Mouse (Mus musculus): ENCODE data around the gene 1700018G05Rik. TPM values are rescaled to one million over a fixed set of nuclear protein-coding genes. Genes with fewer than 3 reads are reported as not detected.
"Not testable (repeated sequence)": the region's sequence is repeated elsewhere in the genome, so short reads cannot be mapped to it uniquely, and the experiment has no call there.

1700018G05Rik gene
- not detected for total RNA-seq (2022)

DNA sequence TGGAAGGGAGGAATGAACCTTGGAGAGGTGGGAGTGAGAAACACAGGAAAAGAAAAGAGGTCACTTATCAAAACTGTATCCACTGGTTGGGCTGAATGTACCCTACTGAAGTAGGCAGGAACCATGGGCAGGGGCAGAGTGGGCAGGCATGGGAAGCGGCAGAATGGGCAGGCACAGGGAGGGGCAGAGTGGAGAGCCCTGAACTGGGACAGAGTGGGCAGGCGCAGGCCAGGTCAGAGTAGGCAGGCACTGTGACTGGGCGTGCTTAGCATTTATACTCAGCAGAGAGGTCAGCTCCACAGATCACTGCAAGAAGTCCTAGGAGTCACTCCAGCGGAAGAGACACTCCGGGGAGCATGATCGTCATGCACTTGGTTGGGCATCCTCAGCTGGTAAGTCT, at the start of gene 1700018G05Rik:
Gene 1700018G05Rik, plus strand, starts transcription at position 301 of the 400 bp plus-strand sequence.
- DNase-seq (ENCODE audit: low spot score in 2 of 2) = not testable (repeated sequence)

DNA sequence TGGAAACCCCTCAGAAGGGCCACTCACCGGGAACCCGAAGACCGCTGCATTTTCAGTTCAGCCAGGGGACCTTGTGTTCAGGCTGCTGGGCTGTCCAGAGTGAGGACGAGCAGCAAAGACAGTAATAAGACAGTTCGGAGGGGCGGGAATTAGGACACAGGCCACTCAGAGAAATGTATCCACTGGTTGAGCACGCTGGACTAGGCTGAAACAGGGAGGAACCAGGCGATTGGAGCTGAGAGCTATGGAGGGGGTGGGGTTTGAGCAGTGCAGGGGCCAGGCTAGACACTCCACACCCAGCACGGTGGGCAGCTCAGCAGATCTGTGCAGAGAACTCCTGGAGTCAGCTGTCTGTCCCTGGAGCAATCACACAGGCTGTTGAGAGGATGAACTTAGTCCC, 19.6 kb upstream of the 1700018G05Rik start, which contains the start of the genes Dmrtc1a and 1700011M02Rik:
Gene Dmrtc1a, minus strand, starts transcription at position 101 of the 400 bp plus-strand sequence.
Gene 1700011M02Rik, plus strand, starts transcription at position 319 of the 400 bp plus-strand sequence.
- not testable (repeated sequence) for DNase-seq (ENCODE audit: low spot score in 2 of 2)

DNA sequence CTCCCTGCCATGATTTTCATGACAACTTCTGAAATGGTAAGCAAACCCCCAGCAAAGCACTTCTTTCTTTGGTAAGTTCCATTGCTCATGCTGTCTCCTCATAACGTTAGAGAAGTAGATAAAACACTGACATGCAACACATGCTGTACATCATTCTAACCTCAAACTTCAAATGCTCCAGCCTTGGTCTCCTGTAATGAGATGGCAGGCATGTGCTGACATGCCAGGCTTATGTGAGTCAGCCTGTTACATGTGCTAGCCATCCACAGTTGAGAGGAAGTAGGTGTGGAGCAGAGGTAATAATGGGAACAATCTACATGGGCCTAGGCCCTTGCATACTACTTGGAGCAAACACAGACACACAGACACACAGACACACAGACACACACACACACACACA, 13.3 kb upstream of the 1700018G05Rik start:
- not testable (repeated sequence) for DNase-seq (ENCODE audit: low spot score in 2 of 2)

DNA sequence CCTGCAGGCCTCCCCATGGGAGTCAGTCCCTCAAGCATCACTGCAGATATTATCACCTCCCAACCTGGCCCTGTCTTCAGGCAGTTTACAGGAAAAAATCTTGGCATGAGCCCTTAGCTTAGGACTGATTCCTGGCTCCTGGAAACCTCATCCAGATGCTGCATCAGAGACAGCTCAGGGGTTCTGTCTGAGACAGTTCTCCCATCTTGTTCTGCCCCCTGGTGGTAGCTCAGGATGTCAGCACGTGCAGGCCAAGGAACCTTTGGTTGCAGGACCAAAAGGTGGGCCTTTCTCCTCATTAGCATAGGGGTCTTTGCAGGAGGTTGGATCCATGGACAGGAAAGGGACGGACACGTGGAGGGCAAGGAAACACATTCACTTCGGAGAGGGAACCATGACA, 1.5 kb upstream of the 1700018G05Rik start:
- DNase-seq (ENCODE audit: low spot score in 2 of 2) = peak in 1 of 2 experiments; percentile 10

DNA sequence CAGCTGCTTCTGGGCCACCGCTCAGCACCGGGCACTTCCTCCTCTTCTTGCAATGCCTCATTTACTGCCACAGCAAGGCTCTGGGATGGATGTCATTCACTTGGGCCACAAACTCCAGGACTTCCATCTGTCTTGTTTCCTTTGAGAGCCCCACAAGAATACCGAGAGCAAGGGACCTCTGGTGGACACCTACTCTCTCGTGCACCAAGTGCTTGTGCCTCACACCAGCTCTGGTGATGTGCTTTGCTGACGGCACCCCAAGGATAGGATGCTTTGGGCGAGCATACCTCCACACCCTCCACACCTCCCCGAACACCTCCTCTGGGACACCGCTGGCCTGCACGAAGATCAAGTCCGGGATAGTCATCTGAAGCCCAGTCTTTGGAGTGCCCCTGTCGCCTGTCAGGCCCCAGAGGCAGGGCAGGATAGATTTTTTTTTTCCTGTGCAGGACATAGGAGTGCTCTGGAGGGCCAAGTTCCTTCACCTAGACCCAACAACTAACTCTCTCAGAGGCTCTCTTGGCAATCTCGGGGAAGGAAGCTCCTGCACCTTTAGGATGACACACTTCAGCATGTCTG, 4.9 kb downstream of the 1700018G05Rik start:
- DNase-seq (ENCODE audit: low spot score in 2 of 2) = peak in 1 of 2 experiments; percentile 5

DNA sequence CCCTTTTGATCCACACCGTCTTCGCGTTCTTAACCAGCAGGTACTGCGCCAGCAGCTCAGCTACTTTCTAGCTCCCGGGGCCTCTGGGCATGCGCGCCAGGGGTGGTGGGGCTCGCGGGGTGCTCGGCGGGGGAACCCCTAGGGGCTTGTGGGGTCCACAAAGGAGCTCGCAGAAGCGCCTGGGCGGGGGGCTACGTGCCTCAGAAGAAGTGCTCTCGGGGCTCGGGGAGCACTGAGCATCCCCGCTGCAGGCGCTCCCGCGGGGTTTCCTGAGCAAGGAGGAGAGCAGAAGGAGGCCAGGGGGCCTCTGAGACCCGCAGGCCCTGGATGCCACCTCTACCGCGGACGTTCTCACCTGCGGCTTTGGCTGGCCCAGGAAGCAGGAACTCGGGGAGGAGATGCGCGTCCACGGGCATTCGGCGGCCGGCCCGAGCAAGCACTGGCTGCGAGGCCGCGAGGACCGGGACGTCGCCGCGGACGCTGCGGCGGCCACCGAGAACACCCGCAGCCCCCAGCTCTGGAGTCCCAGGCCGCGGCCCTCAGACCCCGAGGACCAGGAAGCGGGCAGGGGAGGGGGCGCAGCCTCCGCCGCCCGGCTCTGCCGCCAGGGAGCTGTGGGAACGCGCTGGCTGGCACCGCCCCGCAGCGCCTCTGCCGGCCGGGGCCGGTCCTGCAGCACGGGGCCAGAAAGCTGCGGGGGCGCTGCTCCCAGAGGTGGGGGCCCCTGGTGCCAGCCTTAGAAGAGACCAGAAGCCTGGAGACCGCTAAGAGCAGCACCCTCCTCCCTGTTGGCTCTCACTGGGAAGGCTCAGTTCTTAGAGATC, 5.6 kb downstream of the 1700018G05Rik start:
- DNase-seq (ENCODE audit: low spot score in 2 of 2) = peak; percentile 37 to 42

DNA sequence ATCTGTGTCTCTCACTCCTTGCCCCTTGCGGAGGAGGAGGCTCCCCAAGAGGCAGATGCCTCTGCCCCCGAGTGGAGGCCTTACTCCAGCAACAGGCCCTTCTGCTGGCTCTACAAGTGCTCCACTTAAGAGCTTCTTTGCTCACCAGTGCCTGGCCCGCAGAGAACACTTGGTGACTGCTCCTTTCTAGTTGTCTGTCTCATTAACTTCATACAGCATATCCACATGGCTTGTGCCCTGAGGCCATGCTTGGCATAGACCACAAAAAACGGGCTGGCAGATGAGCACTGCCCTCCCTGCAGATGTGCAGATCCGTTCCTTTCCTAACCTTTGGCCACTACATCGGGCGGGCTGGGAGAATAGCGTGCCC, 6.2 kb downstream of the 1700018G05Rik start:
- no peak for DNase-seq (ENCODE audit: low spot score in 2 of 2)

DNA sequence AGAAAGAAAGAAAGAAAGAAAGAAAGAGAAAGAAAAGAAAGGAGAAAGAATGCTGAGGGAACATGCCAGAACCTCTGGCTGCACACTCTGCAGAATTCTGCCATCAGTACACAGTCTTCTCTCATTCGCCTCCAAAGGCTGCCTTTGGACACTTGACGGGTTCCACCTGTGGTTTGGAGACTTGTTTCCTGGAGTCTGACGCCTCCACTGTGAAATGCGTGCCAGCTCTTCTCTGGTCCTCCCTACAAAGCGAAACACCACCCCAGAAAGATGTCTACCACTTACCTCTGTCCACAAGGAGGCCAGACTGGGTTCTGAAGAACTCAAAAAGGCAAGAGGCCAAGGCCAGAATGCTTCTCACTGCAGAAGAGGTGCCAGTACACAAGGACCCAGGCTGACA, 8.6 kb downstream of the 1700018G05Rik start:
- DNase-seq (ENCODE audit: low spot score in 2 of 2) = no peak

DNA sequence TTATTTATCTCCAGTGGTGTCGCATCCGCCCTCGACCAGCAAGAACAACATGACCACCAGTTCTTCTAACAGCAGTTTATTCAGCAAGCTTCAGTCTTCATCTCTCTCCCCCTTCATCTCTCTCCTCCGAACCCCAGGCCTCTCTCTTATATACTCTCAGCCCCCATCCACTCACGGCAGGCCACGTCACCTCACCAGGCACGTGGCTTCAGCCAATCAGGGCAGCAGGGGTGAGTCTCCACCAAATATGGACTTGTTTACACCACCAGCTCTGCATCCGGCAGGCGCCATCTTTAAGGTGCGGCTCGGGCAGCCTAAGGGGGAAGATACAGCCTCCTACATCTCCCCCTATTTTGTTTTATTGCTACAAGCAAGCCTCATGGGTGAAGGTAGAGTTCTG, 22.0 kb downstream of the 1700018G05Rik start:
- peak in 1 of 2 experiments; percentile 28 for DNase-seq (ENCODE audit: low spot score in 2 of 2)

DNA sequence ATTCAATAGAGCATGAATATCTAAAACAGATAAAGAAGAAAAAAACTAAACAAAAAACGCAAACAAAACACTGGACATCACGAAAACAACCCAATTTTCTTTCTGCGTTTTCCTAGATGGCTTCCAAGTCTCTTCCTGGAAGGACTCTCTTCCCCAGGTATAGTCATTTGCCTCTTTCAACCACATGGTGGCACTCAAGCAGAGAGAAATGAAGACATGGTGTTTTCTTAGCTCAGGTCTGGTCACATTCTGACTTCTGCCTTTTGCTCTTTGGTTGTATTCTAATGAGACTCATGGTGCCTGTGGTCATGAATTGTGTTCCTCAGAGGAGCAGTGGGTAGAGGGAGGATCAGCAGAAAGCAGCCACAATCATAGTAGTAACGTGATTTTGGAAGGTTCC, 30.7 kb downstream of the 1700018G05Rik start:
- no peak for DNase-seq (ENCODE audit: low spot score in 2 of 2)

DNA sequence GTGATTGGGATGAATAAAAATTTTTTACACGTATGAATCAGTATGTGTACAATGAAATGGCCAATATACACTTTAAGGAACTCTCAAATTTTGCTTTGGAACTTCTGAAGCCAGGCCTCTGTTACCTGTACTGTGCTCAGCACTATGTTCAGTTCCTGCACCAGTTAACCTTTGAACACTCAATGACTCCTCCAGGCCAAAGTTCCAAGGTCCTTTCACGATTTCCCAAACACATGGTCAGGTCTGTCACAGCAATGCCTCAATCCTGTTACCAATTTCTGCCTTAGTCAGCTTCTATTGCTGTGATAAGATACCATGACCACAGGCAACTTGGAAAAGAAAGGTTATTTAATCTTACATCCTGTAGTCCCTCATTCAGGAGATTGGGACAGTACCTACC, 32.4 kb downstream of the 1700018G05Rik start:
- DNase-seq (ENCODE audit: low spot score in 2 of 2) = no peak

Other genes starting within 250 kb of the 1700018G05Rik start
- not detected for gene Gm3880, start 241.4 kb upstream of the 1700018G05Rik start, total RNA-seq (2022)
- gene Gm9112, start 220.7 kb upstream of the 1700018G05Rik start, total RNA-seq (2022) = not detected
- not detected for gene Dmrtc1b, start 220.5 kb upstream of the 1700018G05Rik start, total RNA-seq (2022)
- not detected for gene Dmrtc1c1, start 125.4 kb upstream of the 1700018G05Rik start, total RNA-seq (2022)
- gene Dmrtc1c2, start 73.8 kb upstream of the 1700018G05Rik start, total RNA-seq (2022) = not detected
- gene 1700031F05Rik, start 60.4 kb upstream of the 1700018G05Rik start, total RNA-seq (2022) = not detected
- gene Dmrtc1a, start 19.7 kb upstream of the 1700018G05Rik start, total RNA-seq (2022) = 10 to 100 TPM in 1 of 4 experiments, 1 to 10 TPM in 3; 7.8 to 10.1 (median 9.0) TPM
- gene 1700011M02Rik, start 19.5 kb upstream of the 1700018G05Rik start, total RNA-seq (2022) = not detected

Data from left cerebral cortex, adult 8-10 months (tissue).